Mouse (Mus musculus) stomach, postnatal 0 days (tissue): ENCODE measurements around the gene Tnip1.

Experiments used
- CTCF ChIP-seq: IDR thresholded peaks from 2 replicates; pipeline ENCODE4 v1.5.1; 2016; ENCODE audit warnings: antibody characterized with exemption, low read depth, mild to moderate bottlenecking, moderate library complexity
- EP300 ChIP-seq: optimal IDR thresholded peaks from 2 replicates; pipeline ENCODE3; 2016; ENCODE audit warnings: antibody characterized with exemption

DNA sequence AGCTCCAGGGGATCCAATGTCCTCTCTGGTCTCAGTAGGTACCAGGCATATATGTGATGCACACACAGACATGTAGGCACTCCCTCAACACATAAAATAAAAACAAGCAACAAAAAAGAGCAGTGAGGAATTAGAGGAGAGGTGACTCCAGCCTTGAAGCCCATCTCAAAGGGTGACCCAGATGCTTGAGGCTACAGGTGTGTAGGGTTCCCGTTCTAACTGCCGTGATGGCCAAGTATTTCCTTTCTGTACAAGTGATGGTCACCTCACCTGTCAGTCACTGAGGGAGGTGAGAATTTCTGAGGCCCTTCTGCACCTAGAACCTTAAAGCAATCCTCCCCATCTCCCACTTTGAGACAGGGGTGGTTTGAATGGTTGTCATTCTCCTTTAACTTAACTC is 13.6 kb upstream of the Tnip1 start:
- no peak for TF ChIP-seq CTCF
- no peak for TF ChIP-seq EP300
